Mouse (Mus musculus): Measurements from ENCODE around the gene Npm1. TPM values are rescaled to one million over a fixed set of nuclear protein-coding genes. Genes with fewer than 3 reads are reported as not detected.

Gene Npm1
- polyA plus RNA-seq, 1 experiment = 178 TPM

- Histone ChIP-seq H3K4me1 (ENCODE audit: control insufficient read depth, insufficient read depth, low read length) (no peaks in the 10 kb centered on the region), H3K27ac (ENCODE audit: insufficient read depth, low read length) (no peak overlapping the region), H3K4me3 (ENCODE audit: insufficient read depth, low read length) (no peak overlapping the region)
- TF ChIP-seq CTCF (IDR thresholded peaks at IDR 0.05; ENCODE audit: extremely low read depth, insufficient read depth, low read length) (no peak), POLR2A (IDR thresholded peaks at IDR 0.05; ENCODE audit: extremely low read depth, insufficient read depth, low read length) (no peak)
Observed at GRCm38 (mm10) chr11:33110111-33110510, 52.9 kb downstream of the Npm1 start.

GRCm38 (mm10) chr11:33107540-33107939 lies 55.5 kb downstream of the Npm1 start:
- no peak overlapping the region for H3K4me3 ChIP-seq (ENCODE audit: insufficient read depth, low read length)
- no peak overlapping the region for H3K27ac ChIP-seq (ENCODE audit: insufficient read depth, low read length)
- TF ChIP-seq CTCF (IDR thresholded peaks at IDR 0.05; ENCODE audit: extremely low read depth, insufficient read depth, low read length) = no peak
- no peak for TF ChIP-seq POLR2A (IDR thresholded peaks at IDR 0.05; ENCODE audit: extremely low read depth, insufficient read depth, low read length)
- H3K4me1 ChIP-seq (ENCODE audit: control insufficient read depth, insufficient read depth, low read length) = no peaks in the 10 kb centered on the region

GRCm38 (mm10) chr11:33104911-33105316 lies 58.1 kb downstream of the Npm1 start:
- TF ChIP-seq CTCF (IDR thresholded peaks at IDR 0.05; ENCODE audit: extremely low read depth, insufficient read depth, low read length) (no peak), POLR2A (IDR thresholded peaks at IDR 0.05; ENCODE audit: extremely low read depth, insufficient read depth, low read length) (no peak)
- Histone ChIP-seq H3K4me3 (ENCODE audit: insufficient read depth, low read length) (no peak overlapping the region), H3K4me1 (ENCODE audit: control insufficient read depth, insufficient read depth, low read length) (no peaks in the 10 kb centered on the region), H3K27ac (ENCODE audit: insufficient read depth, low read length) (no peak overlapping the region)

- Histone ChIP-seq H3K4me3 (ENCODE audit: insufficient read depth, low read length) (no peak overlapping the region), H3K27ac (ENCODE audit: insufficient read depth, low read length) (no peak overlapping the region), H3K4me1 (ENCODE audit: control insufficient read depth, insufficient read depth, low read length) (no peaks in the 10 kb centered on the region)
- TF ChIP-seq CTCF (IDR thresholded peaks at IDR 0.05; ENCODE audit: extremely low read depth, insufficient read depth, low read length) (no peak), POLR2A (IDR thresholded peaks at IDR 0.05; ENCODE audit: extremely low read depth, insufficient read depth, low read length) (no peak)
Observed at GRCm38 (mm10) chr11:33103291-33103943, 59.6 kb downstream of the Npm1 start.

Other genes with a start within 250 kb of the Npm1 start
- gene Fgf18, start 15.8 kb downstream of the Npm1 start, polyA plus RNA-seq (2012; rRNA removed) = 1.8 and 2.0 TPM in 2 replicates
- not detected in 2 replicates for gene Tlx3, start 40.4 kb upstream of the Npm1 start, polyA plus RNA-seq (2012; rRNA removed)
- gene Gm12117, start 113.5 kb upstream of the Npm1 start, polyA plus RNA-seq (2012; rRNA removed) = 0.52 TPM in 1 of 2 replicates, not detected in the other